Mouse (Mus musculus): ENCODE results near the gene Raet1e. TPM values are rescaled to one million over a fixed set of nuclear protein-coding genes. Genes with fewer than 3 reads are reported as not detected.
"Not testable (repeated sequence)": the region's sequence is repeated elsewhere in the genome, so short reads cannot be mapped to it uniquely, and the experiment has no call there.

Raet1e gene
- total and polyA plus RNA-seq, 3 experiments, result 0.64 to 1.2 (median 0.85) TPM

DNA sequence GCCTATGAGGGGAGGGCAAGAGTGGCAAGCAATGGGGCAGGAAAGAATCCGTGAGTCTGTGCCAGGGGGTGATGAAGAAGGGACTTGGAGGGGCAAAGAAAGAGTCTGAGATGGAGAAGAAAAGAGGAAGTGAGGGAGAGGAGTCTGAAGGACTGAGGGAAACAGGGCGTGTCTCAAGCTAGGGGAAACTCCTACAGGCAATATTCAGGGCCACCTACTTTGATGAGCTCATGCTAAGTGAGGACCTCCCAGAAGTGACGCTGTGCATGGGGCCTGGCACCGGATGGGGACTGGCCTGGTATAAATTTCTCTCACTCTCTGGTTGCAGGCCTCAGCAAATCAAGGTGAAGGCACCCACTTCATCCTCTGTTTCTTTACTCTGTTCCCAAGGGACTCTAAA lies 148.1 kb downstream of the Raet1e start (continued):
- peak; percentile 44; the same call in 1 of the 2 replicates for TF ChIP-seq NELFE (IDR thresholded peaks at IDR 0.05; ENCODE audit: low read depth, low read length)

GRCm38 (mm10) chr10:22308221-22308620 lies 149.9 kb downstream of the Raet1e start:
- dilution Hi-C loops (cut with MboI; ENCODE audit: extremely low pct_ligation_motif_present, extremely low pct_unique_long_range_greater_than_20kb, low sequenced_read_pairs), result no loop called here
- in situ Hi-C loops (cut with MboI; ENCODE audit: low pct_ligation_motif_present, low pct_unique_long_range_greater_than_20kb, low sequenced_read_pairs), result no loop called here
- Histone ChIP-seq H3K4me2 (ENCODE audit: insufficient read depth, low read depth, poor library complexity, severe bottlenecking) (peak overlapping the region; percentile 80), H3K9ac (ENCODE audit: insufficient read depth, low read depth) (peak overlapping the region; percentile 97; the same call in 1 of the 2 replicates), H3K36me3 (replicated peaks in 1 of 2; ENCODE audit: control insufficient read depth in 1 of 2, insufficient read depth in 1 of 2, low read length in 1 of 2) (peaks cover 23 to 55% of the 10 kb centered on the region in 2 experiments), H3K4me1 (ENCODE audit: control insufficient read depth in 1 of 2, insufficient read depth in 2 of 2) (peaks cover 15 to 57% of the 10 kb centered on the region in 2 experiments), H3K9me3 (replicated peaks; ENCODE audit: low read length) (no peaks in the 10 kb centered on the region), H3K4me3 (replicated peaks in 1 of 3; ENCODE audit: low read depth in 2 of 3, low read length in 2 of 3, poor library complexity in 1 of 3) (peak overlapping the region in 1 of 3 experiments; percentile 62), H3K27me3 (replicated peaks) (no peaks in the 10 kb centered on the region), H3K27ac (ENCODE audit: insufficient read depth, low read depth) (no peak overlapping the region), H3K79me2 (replicated peaks; ENCODE audit: control insufficient read depth, extremely low read depth, insufficient read depth, poor library complexity, severe bottlenecking) (peaks cover 9% of the 10 kb centered on the region)
- peak; percentile 55 for DNase-seq (ENCODE audit: extremely low read depth)
- no peak for TF ChIP-seq MAZ (IDR thresholded peaks at IDR 0.05; ENCODE audit: low read depth, low read length)
- TF ChIP-seq JUND (conservative IDR thresholded peaks at IDR 0.05; ENCODE audit: low read depth, low read length), result no peak
- no peak for TF ChIP-seq POLR2A (IDR thresholded peaks at IDR 0.05; ENCODE audit: low read depth, low read length)
- no peak for TF ChIP-seq MEF2A (IDR thresholded peaks at IDR 0.05; ENCODE audit: borderline replicate concordance, low read depth, low read length)
- TF ChIP-seq BHLHE40 (IDR thresholded peaks at IDR 0.05; ENCODE audit: low read depth, low read length), result no peak
- no peak for TF ChIP-seq UBTF (IDR thresholded peaks at IDR 0.05; ENCODE audit: low read depth, low read length)
- TF ChIP-seq MAFK (IDR thresholded peaks at IDR 0.05; ENCODE audit: insufficient replicate concordance, low read length), result no peak
- TF ChIP-seq RAD21 (IDR thresholded peaks at IDR 0.05; ENCODE audit: low read depth, low read length), result no peak

DNA sequence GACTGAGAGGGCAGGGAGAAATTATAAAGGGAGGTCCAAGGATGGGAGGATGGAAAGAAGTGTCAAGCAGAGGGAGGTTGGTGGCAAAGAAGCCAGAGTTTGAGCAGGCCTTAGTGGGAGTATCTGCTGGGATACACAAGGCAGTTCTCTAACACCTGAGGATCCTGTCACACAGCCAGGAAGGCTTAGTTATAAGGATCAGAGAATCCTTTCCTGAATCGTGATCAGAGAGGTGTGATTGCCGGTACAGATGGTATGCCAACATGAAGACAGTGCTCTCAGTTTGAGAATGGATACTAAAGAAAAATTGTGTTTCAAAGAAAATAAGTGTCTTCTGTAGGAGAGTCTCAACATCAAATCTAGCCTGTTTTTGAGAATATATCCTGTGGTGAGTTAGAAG lies 164.5 kb downstream of the Raet1e start:
- DNase-seq (ENCODE audit: extremely low read depth), result no peak
- H3K9ac ChIP-seq (ENCODE audit: insufficient read depth, low read depth), result no peak overlapping the region
- no peak overlapping the region for H3K4me3 ChIP-seq (replicated peaks in 1 of 3; ENCODE audit: low read depth in 2 of 3, low read length in 2 of 3, poor library complexity in 1 of 3)
- in situ Hi-C loops (cut with MboI; ENCODE audit: low pct_ligation_motif_present, low pct_unique_long_range_greater_than_20kb, low sequenced_read_pairs) (no loop called here), dilution Hi-C loops (cut with MboI; ENCODE audit: extremely low pct_ligation_motif_present, extremely low pct_unique_long_range_greater_than_20kb, low sequenced_read_pairs) (no loop called here)
- H3K27ac ChIP-seq (ENCODE audit: insufficient read depth, low read depth), result no peak overlapping the region
- H3K79me2 ChIP-seq (replicated peaks; ENCODE audit: control insufficient read depth, extremely low read depth, insufficient read depth, poor library complexity, severe bottlenecking), result no peaks in the 10 kb centered on the region
- TF ChIP-seq RCOR1 (conservative IDR thresholded peaks at IDR 0.05; ENCODE audit: low read depth, low read length) (no peak), USF1 (IDR thresholded peaks at IDR 0.05; ENCODE audit: low read depth, low read length) (no peak), E2F4 (IDR thresholded peaks at IDR 0.05; ENCODE audit: insufficient replicate concordance, low read depth, low read length) (no peak), PAX5 (IDR thresholded peaks at IDR 0.05; ENCODE audit: low read length) (no peak), MAFK (IDR thresholded peaks at IDR 0.05; ENCODE audit: insufficient replicate concordance, low read length) (no peak), MEF2A (IDR thresholded peaks at IDR 0.05; ENCODE audit: borderline replicate concordance, low read depth, low read length) (no peak), NELFE (IDR thresholded peaks at IDR 0.05; ENCODE audit: low read depth, low read length) (no peak), EP300 (IDR thresholded peaks at IDR 0.05; ENCODE audit: low read length) (no peak), TBP (conservative IDR thresholded peaks at IDR 0.05; ENCODE audit: low read depth, low read length) (no peak), BHLHE40 (IDR thresholded peaks at IDR 0.05; ENCODE audit: low read depth, low read length) (no peak), POLR2AphosphoS2 (IDR thresholded peaks at IDR 0.05; ENCODE audit: low read depth, low read length) (no peak)
- H3K9me3 ChIP-seq (replicated peaks; ENCODE audit: low read length), result peaks cover 8% of the 10 kb centered on the region
- H3K4me2 ChIP-seq (ENCODE audit: insufficient read depth, low read depth, poor library complexity, severe bottlenecking), result no peak overlapping the region
- peaks cover 15 to 33% of the 10 kb centered on the region in 2 experiments for H3K36me3 ChIP-seq (replicated peaks in 1 of 2; ENCODE audit: control insufficient read depth in 1 of 2, insufficient read depth in 1 of 2, low read length in 1 of 2)
- no peaks in the 10 kb centered on the region for H3K27me3 ChIP-seq (replicated peaks)
- no peaks in the 10 kb centered on the region for H3K4me1 ChIP-seq (ENCODE audit: control insufficient read depth in 1 of 2, insufficient read depth in 2 of 2)

- H3K4me3 ChIP-seq (replicated peaks in 1 of 3; ENCODE audit: low read depth in 2 of 3, low read length in 2 of 3, poor library complexity in 1 of 3); in situ Hi-C loops (cut with MboI; ENCODE audit: low pct_ligation_motif_present, low pct_unique_long_range_greater_than_20kb, low sequenced_read_pairs); H3K9me3 ChIP-seq (replicated peaks; ENCODE audit: low read length); H3K27me3 ChIP-seq (replicated peaks); H3K27ac ChIP-seq (ENCODE audit: insufficient read depth, low read depth); H3K79me2 ChIP-seq (replicated peaks; ENCODE audit: control insufficient read depth, extremely low read depth, insufficient read depth, poor library complexity, severe bottlenecking); H3K4me1 ChIP-seq (ENCODE audit: control insufficient read depth in 1 of 2, insufficient read depth in 2 of 2); H3K4me2 ChIP-seq (ENCODE audit: insufficient read depth, low read depth, poor library complexity, severe bottlenecking); H3K9ac ChIP-seq (ENCODE audit: insufficient read depth, low read depth); dilution Hi-C loops (cut with MboI; ENCODE audit: extremely low pct_ligation_motif_present, extremely low pct_unique_long_range_greater_than_20kb, low sequenced_read_pairs): not testable (repeated sequence)
- H3K36me3 ChIP-seq (replicated peaks in 1 of 2; ENCODE audit: control insufficient read depth in 1 of 2, insufficient read depth in 1 of 2, low read length in 1 of 2), result peaks cover 0 to 15% of the 10 kb centered on the region in 2 experiments
- DNase-seq (ENCODE audit: extremely low read depth), result peak; percentile 24
Measured at GRCm38 (mm10) chr10:22345721-22346120, 187.4 kb downstream of the Raet1e start.

DNA sequence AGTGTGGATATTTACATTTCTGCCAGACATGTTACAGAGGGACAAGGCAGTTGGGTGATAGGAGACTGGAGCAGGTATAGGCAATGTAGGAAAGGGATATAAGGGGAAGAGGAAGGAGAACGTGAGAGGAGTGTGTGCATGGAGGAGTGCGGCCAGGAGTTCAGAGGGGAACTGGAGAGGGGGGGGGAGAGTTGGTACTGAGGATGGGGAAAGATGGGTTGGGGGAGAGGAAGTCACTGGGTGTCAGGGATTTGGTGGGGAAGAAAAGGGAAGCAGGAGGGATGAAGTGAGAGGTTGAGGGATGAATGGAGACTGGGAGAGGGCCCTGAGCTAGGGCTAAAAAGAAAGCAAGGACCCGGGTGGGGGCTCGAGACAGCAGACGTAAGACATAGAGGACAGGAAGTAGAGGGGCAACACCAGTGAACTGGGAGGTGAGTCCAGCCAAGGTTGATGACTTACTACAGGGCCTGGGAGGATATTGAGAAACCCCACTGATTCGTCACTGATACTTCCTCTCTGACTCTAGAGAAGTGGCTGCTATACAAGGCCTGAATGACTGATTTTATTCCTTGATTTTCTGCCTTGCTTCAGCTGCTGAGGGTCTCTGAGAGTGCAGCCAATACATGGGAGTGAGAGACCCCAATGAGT lies 195.3 kb downstream of the Raet1e start:
- H3K4me1 ChIP-seq (ENCODE audit: control insufficient read depth in 1 of 2, insufficient read depth in 2 of 2); H3K36me3 ChIP-seq (replicated peaks in 1 of 2; ENCODE audit: control insufficient read depth in 1 of 2, insufficient read depth in 1 of 2, low read length in 1 of 2); H3K27ac ChIP-seq (ENCODE audit: insufficient read depth, low read depth); H3K4me2 ChIP-seq (ENCODE audit: insufficient read depth, low read depth, poor library complexity, severe bottlenecking); DNase-seq (ENCODE audit: extremely low read depth); H3K9me3 ChIP-seq (replicated peaks; ENCODE audit: low read length); H3K9ac ChIP-seq (ENCODE audit: insufficient read depth, low read depth); H3K79me2 ChIP-seq (replicated peaks; ENCODE audit: control insufficient read depth, extremely low read depth, insufficient read depth, poor library complexity, severe bottlenecking); dilution Hi-C loops (cut with MboI; ENCODE audit: extremely low pct_ligation_motif_present, extremely low pct_unique_long_range_greater_than_20kb, low sequenced_read_pairs); H3K27me3 ChIP-seq (replicated peaks); H3K4me3 ChIP-seq (replicated peaks in 1 of 3; ENCODE audit: low read depth in 2 of 3, low read length in 2 of 3, poor library complexity in 1 of 3); in situ Hi-C loops (cut with MboI; ENCODE audit: low pct_ligation_motif_present, low pct_unique_long_range_greater_than_20kb, low sequenced_read_pairs): not testable (repeated sequence)

Measured in CH12.LX (cell line).